Mouse (Mus musculus) stomach, embryonic 15.5 days (tissue): ENCODE results near the gene Gpc6. TPM values are rescaled to one million over a fixed set of nuclear protein-coding genes. Genes with fewer than 3 reads are reported as not detected.

ENCODE experiments used
- ATAC-seq: fragments of 200-750 bp; cut with Nextera tagmentation; 2 replicates; pipeline ENCODE4 v1.8.0; 2017; ENCODE audit warnings: low read depth, moderate number of reproducible peaks, moderate TSS enrichment; ENCODE audit not compliant: insufficient read depth, low FRiP score
- H3K27ac ChIP-seq: fragments of 300-500 bp; sonication (generic); 2 replicates; pipeline ENCODE4 v1.5.1; 2015; ENCODE audit warnings: mild to moderate bottlenecking, inconsistent platforms
- H3K27me3 ChIP-seq: fragments of 300-500 bp; sonication (generic); replicated peaks from 2 replicates; pipeline ENCODE4 v1.6.1; 2015; ENCODE audit warnings: inconsistent platforms
- H3K36me3 ChIP-seq: fragments of 300-500 bp; sonication (generic); 2 replicates; pipeline ENCODE4 v1.6.1; 2015; ENCODE audit warnings: inconsistent platforms
- H3K4me1 ChIP-seq: fragments of 300-500 bp; sonication (generic); 2 replicates; pipeline ENCODE4 v1.6.1; 2015; ENCODE audit warnings: inconsistent platforms
- H3K4me2 ChIP-seq: fragments of 300-500 bp; sonication (generic); 2 replicates; pipeline ENCODE4 v1.6.1; 2015; ENCODE audit warnings: mild to moderate bottlenecking, inconsistent platforms
- H3K4me3 ChIP-seq: fragments of 300-500 bp; sonication (generic); replicated peaks from 2 replicates; pipeline ENCODE4 v1.5.1; 2015; ENCODE audit warnings: inconsistent platforms
- H3K9ac ChIP-seq: fragments of 300-500 bp; sonication (generic); 2 replicates; pipeline ENCODE4 v1.6.1; 2015; ENCODE audit warnings: inconsistent platforms
- H3K9me3 ChIP-seq: fragments of 300-500 bp; sonication (generic); 2 replicates; pipeline ENCODE4 v1.6.1; 2016; ENCODE audit warnings: inconsistent platforms
- WGBS: fragments of 180-500 bp; shearing (Covaris S2); methylation state at CpG from one replicate; pipeline ENCODE4 v1.1.7; 2015; 5-methylcytosine and 5-hydroxymethylcytosine counted together
- polyA plus RNA-seq: library from polyadenylated mRNA; unstranded; fragments of >200 nt; fragmentation: Nextera tagmentation; extraction: Ambion mirVana; gene quantifications from 2 replicates; pipeline ENCODE4 v1.2.1, GENCODE M21; 2015

Gene Gpc6
- polyA plus RNA-seq, 1 experiment from 2014 or later, result 52.4 TPM

DNA sequence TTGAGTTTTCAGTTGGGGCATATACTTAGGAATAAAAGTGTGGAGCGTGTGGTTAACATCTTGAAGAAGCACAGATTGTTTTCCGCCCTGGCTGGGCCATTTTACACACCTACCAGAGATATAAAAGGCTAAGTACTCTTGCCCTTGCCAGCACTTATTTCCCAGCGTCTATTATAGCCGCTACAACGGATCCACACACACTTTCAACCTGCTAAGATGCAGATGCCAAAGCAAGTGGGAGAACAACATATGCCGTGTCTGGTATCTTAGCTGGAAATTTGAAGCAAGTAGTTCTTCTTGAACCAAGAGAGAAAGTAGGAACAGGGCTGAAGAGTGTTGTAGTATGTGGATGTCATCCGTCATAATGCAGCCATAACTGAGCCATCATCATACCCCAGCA is 843.6 kb downstream of the Gpc6 start:
- H3K27me3 ChIP-seq, result no peaks in the 10 kb centered on the region
- 85% methylated on average over 7 of the region's 7 CpGs for WGBS

DNA sequence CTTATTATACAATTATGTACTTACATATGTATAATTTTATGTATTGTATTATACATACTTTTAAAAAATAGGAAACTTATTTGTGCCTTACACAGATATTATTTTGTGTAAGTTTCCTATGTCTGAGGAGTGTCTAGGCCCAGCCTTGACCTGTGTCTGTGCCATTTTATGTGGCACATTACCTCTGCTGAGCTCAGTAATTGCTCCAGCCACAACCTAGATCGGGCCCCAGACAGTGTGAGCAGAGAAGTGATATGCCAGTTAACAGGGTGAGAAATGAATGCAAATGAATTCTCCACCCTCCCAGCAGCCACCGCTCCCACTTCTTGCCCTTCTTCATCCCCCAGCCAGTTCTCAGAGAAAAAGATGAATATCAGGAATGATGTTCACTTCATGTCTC is 848.3 kb downstream of the Gpc6 start:
- WGBS, result 79% methylated on average over 2 of the region's 2 CpGs

More for the DNA sequence above, 843.6 kb downstream of the Gpc6 start:
- Histone ChIP-seq H3K4me3 (no peak overlapping the region), H3K4me2 (no peak overlapping the region), H3K9ac (no peak overlapping the region), H3K4me1 (no peaks in the 10 kb centered on the region), H3K9me3 (no peaks in the 10 kb centered on the region), H3K36me3 (no peaks in the 10 kb centered on the region), H3K27ac (no peak overlapping the region)
- no peak for ATAC-seq

DNA sequence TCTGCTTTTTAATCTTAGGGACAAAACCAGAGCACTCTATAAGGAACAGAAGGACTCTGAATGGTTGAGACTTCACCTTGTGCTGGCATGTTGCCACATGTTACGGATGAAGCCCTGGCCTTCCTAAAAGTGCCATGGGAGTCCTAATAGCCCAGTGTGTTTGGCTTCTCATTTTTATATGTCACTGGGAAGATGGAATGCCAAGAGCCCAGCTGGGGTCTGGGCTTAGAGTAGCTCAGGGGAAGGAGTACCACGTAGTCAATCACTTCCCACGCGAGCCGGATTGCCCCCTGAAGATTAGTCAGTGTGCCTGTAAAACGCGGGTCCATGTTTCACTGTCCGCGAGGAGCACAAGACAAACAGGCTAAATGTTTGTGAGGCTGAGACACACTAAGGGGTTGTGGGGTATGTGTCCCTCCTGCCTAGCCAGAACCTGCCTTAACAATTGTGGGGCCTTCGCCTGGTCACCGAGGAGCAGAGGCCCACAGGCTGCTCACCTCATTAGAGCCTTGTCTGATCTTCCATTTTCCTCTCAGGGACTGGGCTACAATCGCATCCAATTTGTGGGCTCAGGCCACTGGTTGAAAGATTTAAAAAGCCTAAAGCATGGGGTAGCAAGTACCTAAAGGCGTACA is 852.9 kb downstream of the Gpc6 start:
- Histone ChIP-seq H3K27me3 (no peaks in the 10 kb centered on the region), H3K9ac (no peak overlapping the region), H3K36me3 (no peaks in the 10 kb centered on the region), H3K4me3 (no peak overlapping the region), H3K27ac (no peak overlapping the region), H3K4me2 (no peak overlapping the region), H3K4me1 (no peaks in the 10 kb centered on the region), H3K9me3 (no peaks in the 10 kb centered on the region)
- WGBS, result 78% methylated on average over 13 of the region's 13 CpGs
- ATAC-seq, result no peak

More for the DNA sequence above, 848.3 kb downstream of the Gpc6 start:
- H3K4me2 ChIP-seq, result no peak overlapping the region
- H3K36me3 ChIP-seq, result no peaks in the 10 kb centered on the region
- H3K27me3 ChIP-seq, result no peaks in the 10 kb centered on the region
- ATAC-seq, result no peak
- H3K4me1 ChIP-seq, result no peaks in the 10 kb centered on the region
- H3K9me3 ChIP-seq, result no peaks in the 10 kb centered on the region
- H3K4me3 ChIP-seq, result no peak overlapping the region
- H3K9ac ChIP-seq, result no peak overlapping the region
- no peak overlapping the region for H3K27ac ChIP-seq

DNA sequence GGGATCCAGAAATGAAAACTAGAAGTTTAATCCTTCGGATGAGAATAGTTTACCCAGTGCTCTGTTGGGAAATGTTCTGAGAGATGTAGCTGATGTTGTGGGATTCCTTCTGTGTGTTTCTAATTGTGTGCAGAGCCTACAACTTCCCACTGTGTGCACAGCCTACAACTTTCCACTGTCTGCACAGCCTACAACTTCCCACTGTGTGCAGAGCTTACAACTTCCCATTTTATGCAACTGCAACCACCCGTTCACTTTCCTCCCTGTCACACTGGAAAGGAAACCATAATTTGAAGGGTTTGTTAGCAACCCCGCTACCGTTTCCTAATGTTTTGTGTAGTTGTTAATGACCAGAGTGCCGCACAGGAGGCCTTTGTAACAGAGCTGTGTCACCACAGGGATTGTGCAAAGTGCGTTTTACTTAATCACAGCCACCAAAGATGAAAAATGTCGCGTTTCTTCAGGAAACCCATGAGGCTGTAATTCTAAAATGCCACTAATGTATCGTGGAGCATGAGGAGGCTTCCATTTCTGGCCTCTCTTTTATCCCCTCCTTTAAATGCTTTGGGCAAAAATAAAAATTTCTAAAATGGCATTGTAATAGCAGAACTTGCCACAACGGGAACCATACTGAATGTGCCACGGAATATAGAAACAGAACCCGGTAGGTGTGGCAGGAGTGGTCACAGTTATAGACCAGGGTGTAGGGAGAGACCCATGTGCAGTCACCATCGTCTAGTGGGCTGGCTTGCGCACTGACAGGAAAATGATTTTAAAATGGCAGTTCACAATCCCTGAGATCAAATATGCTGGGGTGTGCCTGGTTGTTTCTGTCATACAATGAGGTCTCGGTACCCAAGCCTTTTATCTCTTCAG is 853.7 kb downstream of the Gpc6 start:
- H3K27me3 ChIP-seq, result no peaks in the 10 kb centered on the region
- no peaks in the 10 kb centered on the region for H3K9me3 ChIP-seq
- no peak overlapping the region for H3K4me3 ChIP-seq
- ATAC-seq, result no peak
- H3K36me3 ChIP-seq, result no peaks in the 10 kb centered on the region
- H3K9ac ChIP-seq, result no peak overlapping the region
- no peak overlapping the region for H3K27ac ChIP-seq
- H3K4me2 ChIP-seq, result no peak overlapping the region
- WGBS, result 80% methylated on average over 15 of the region's 15 CpGs
- no peaks in the 10 kb centered on the region for H3K4me1 ChIP-seq

DNA sequence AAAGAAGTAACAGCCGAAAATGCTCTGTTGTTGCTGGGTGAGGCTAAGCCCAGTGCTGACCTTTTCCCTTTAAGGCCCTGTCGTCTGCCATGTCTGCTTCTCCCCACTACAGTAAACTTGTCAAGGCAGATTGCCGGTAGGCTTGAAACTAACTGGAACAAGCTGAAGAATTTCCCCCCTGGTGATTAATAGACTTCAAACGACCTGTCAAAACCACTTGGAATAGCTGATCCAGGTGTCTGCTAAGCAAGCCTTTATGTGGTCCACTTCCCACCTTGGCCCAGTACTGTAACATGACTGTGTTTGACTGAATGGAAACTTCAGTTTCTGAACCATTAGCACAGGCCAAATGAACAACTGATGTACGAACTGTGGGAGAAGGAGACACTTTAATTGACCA is 856.6 kb downstream of the Gpc6 start:
- Histone ChIP-seq H3K27ac (no peak overlapping the region), H3K36me3 (no peaks in the 10 kb centered on the region), H3K4me2 (no peak overlapping the region), H3K4me3 (no peak overlapping the region), H3K9ac (no peak overlapping the region), H3K4me1 (no peaks in the 10 kb centered on the region), H3K27me3 (no peaks in the 10 kb centered on the region), H3K9me3 (no peaks in the 10 kb centered on the region)
- no peak for ATAC-seq
- WGBS, result 45% methylated on average over 5 of the region's 5 CpGs

DNA sequence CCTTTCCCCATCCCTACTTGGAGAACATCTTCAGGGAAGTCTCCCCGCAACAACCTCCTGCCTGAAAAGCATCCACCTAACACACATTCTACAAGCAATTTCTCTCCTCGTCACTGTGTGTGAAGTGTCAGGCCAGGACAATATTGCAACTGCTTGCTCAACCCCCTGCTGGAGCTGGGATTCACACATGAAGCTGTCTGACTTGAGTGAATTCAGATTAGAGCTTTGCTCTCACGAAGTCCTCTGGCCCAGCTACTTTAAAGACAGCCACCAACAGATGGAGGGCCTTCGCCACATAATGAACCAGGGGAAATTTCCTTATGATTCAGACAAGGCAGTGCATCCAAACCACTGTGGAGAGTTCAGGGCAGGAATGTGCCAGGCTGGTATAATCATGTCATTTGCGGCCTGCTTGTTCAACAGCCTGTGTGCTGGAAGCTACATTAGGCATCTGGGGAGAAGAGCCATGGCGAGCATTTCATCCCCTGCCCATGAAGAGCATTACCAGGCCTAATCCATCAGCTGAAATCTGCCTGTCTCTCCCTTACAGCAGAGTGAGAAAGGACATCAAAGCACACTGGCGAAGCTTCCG is 858.7 kb downstream of the Gpc6 start:
- Histone ChIP-seq H3K4me2 (no peak overlapping the region), H3K27ac (no peak overlapping the region), H3K9me3 (no peaks in the 10 kb centered on the region), H3K9ac (no peak overlapping the region), H3K4me1 (no peaks in the 10 kb centered on the region), H3K4me3 (no peak overlapping the region), H3K27me3 (no peaks in the 10 kb centered on the region), H3K36me3 (no peaks in the 10 kb centered on the region)
- ATAC-seq, result no peak
- WGBS, result 83% methylated on average over 8 of the region's 8 CpGs

DNA sequence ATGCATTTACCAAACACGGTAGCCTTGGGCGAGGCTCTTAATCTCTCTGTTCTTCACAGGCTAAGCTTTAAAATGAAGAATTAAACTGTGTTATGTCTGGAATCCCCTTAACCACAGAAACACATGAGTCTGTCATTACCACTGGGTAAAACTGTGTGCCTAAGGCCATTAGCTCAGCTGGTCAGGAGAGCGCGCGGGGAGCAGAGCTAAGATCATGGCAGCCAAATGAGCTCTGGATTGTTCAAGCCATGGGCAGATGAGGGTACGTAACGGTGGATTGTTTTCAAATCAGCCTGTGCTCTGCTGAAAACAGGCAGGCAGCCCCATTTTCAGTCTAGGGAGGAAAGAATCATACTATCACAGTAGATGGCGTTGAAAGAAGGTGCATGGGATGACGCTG is 859.8 kb downstream of the Gpc6 start:
- H3K36me3 ChIP-seq, result no peaks in the 10 kb centered on the region
- ATAC-seq, result no peak
- H3K4me2 ChIP-seq, result no peak overlapping the region
- no peak overlapping the region for H3K9ac ChIP-seq
- no peak overlapping the region for H3K27ac ChIP-seq
- no peaks in the 10 kb centered on the region for H3K4me1 ChIP-seq
- WGBS, result 90% methylated on average over 9 of the region's 9 CpGs
- H3K4me3 ChIP-seq, result no peak overlapping the region
- no peaks in the 10 kb centered on the region for H3K9me3 ChIP-seq
- no peaks in the 10 kb centered on the region for H3K27me3 ChIP-seq

DNA sequence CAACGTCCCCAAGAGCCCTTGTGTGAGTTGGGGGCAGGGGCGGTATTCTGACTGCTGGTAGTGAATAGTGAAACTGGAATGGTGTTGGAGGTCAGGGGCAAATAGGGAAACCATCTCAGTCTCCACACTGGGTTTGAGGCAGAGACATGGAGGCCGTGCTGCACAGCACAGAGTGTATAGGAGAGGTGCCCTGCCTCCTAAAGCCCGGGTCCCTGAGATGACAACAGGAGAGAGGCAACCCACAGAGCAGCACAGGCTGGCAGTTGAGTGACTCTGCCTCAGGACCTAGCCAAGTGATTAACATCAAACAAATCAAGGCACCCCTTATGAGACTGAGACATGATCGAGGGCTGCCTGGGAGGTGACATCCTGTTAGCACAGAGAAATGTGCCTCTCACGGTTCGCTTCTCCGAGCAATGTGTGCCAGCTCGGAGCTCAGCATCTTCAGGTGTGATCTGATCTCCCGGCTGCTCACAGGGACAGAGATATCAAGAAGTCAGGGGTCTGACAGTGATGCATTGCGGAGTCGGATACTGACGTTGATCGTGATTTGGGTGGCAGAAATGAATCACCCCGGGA is 860.5 kb downstream of the Gpc6 start:
- ATAC-seq, result no peak
- whole genome bisulfite sequencing, result 80% methylated on average over 15 of the region's 15 CpGs
- no peak overlapping the region for H3K4me2 ChIP-seq
- H3K27ac ChIP-seq, result no peak overlapping the region
- no peaks in the 10 kb centered on the region for H3K9me3 ChIP-seq
- no peak overlapping the region for H3K9ac ChIP-seq
- H3K4me1 ChIP-seq, result no peaks in the 10 kb centered on the region
- no peaks in the 10 kb centered on the region for H3K27me3 ChIP-seq
- H3K36me3 ChIP-seq, result no peaks in the 10 kb centered on the region
- no peak overlapping the region for H3K4me3 ChIP-seq

DNA sequence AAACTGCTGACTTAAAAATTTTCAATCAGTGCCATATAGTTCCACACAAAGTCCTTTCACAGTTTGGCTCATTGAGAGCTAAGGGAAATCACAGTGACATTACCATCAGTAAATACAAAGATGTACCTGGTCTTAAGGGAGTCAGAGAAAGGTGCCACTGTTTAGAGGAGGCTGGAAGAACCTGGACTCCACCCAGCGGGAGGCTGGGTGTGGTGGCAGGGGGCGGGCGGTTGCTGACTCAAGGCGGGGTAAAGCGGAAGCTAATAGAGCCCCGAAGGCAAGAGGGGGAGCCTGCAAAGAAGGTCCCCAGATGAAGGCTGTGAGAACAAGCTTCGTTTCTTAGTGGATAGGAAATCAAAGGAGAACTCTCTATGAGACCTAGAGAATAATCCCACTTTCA is 861.5 kb downstream of the Gpc6 start:
- no peaks in the 10 kb centered on the region for H3K9me3 ChIP-seq
- no peak for ATAC-seq
- no peak overlapping the region for H3K9ac ChIP-seq
- H3K4me3 ChIP-seq, result 0 out of 2 replicates have a peak overlapping the region, but pooled peaks have one; percentile 6
- H3K4me2 ChIP-seq, result peak overlapping the region; percentile 21; the same call in 1 of the 2 replicates
- 51% methylated on average over 7 of the region's 7 CpGs for WGBS
- H3K4me1 ChIP-seq, result no peaks in the 10 kb centered on the region
- no peaks in the 10 kb centered on the region for H3K36me3 ChIP-seq
- H3K27ac ChIP-seq, result no peak overlapping the region
- no peaks in the 10 kb centered on the region for H3K27me3 ChIP-seq

DNA sequence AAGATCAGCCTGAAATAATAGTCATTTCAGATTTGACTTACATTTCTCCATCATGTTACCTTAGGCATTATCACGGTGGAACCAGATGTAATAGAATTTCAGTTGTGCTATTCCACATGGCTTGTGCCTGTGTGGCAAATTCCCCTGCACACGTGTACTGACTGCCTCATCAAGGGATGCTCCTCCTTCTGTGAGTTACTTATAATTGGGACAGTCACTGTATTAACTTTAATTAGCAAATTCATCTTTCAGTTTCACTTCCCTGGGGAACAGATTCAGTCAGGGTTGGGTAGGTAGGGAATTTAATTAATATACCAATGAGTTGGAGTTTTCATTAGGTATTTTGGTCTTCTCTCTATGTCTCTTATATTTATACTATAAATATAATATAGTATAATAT is 869.8 kb downstream of the Gpc6 start:
- H3K36me3 ChIP-seq, result no peaks in the 10 kb centered on the region
- no peaks in the 10 kb centered on the region for H3K4me1 ChIP-seq
- H3K4me2 ChIP-seq, result no peak overlapping the region
- WGBS, result 77% methylated on average over 2 of the region's 2 CpGs
- H3K9me3 ChIP-seq, result no peaks in the 10 kb centered on the region
- no peak overlapping the region for H3K9ac ChIP-seq
- no peak overlapping the region for H3K27ac ChIP-seq
- no peak for ATAC-seq
- H3K4me3 ChIP-seq, result no peak overlapping the region
- no peaks in the 10 kb centered on the region for H3K27me3 ChIP-seq

DNA sequence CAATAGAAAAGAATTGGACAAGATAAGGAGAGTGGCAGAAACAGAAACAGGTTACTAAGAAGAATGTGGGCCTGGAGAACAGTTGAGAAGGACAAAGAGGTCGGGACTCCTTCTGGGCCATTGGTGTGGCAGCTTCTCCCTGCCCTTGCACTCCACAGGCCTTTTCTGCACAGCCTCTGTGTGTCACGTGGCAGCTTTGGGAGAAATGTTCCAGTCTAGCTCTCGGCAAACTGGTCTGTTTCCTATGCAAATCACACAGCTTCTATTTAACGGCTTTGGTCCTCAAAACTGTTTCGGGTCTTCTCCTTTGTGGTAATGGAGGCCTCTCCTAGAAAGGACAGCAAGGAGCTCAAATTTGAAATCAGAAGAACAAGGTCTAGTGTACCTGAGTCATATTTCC is 871.5 kb downstream of the Gpc6 start:
- 79% methylated on average over 5 of the region's 5 CpGs for WGBS
- no peaks in the 10 kb centered on the region for H3K4me1 ChIP-seq
- H3K4me2 ChIP-seq, result no peak overlapping the region
- no peak overlapping the region for H3K9ac ChIP-seq
- H3K27me3 ChIP-seq, result no peaks in the 10 kb centered on the region
- ATAC-seq, result no peak
- no peak overlapping the region for H3K4me3 ChIP-seq
- H3K9me3 ChIP-seq, result no peaks in the 10 kb centered on the region
- no peak overlapping the region for H3K27ac ChIP-seq
- H3K36me3 ChIP-seq, result no peaks in the 10 kb centered on the region

DNA sequence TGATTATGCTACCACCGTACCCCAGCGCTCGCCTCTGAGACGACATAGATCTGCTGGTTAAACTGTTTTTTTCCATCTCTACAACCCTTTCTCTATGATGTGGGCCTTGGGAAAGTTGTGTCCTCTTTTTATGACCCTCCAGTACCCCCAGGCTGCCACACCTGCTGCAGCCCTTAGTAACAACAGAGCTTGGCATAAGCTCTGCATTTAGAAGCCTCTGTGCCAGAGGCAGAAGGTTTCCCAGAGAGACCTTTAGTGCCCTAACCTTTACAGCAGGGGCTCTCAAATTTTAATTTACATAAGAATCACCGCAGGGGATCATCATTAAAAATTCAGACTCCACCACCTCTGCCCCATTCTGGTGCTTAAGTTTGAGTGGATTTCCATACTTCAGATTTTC is 875.3 kb downstream of the Gpc6 start:
- 92% methylated on average over 5 of the region's 5 CpGs for WGBS
- H3K36me3 ChIP-seq, result no peaks in the 10 kb centered on the region
- no peaks in the 10 kb centered on the region for H3K4me1 ChIP-seq
- no peaks in the 10 kb centered on the region for H3K27me3 ChIP-seq
- no peak for ATAC-seq
- no peaks in the 10 kb centered on the region for H3K9me3 ChIP-seq
- no peak overlapping the region for H3K9ac ChIP-seq
- H3K27ac ChIP-seq, result no peak overlapping the region
- H3K4me3 ChIP-seq, result no peak overlapping the region
- no peak overlapping the region for H3K4me2 ChIP-seq
